Mouse (Mus musculus): ENCODE results near the gene Srsf2.

GRCm38 (mm10) chr11:116826550-116827504, 26.1 kb downstream of the Srsf2 start:
- TF ChIP-seq POLR2A (IDR thresholded peaks at IDR 0.05; ENCODE audit: control insufficient read depth, extremely low read depth, insufficient read depth, low read length, poor library complexity), result no peak
- TF ChIP-seq CTCF (IDR thresholded peaks at IDR 0.05; ENCODE audit: borderline replicate concordance, control insufficient read depth, extremely low read depth, insufficient read depth, low read length, poor library complexity), result no peak

All from thymus, adult 2 months (tissue).